Mouse (Mus musculus) CH12.LX (cell line): ENCODE data around the gene B3gnt8. TPM values are rescaled to one million over a fixed set of nuclear protein-coding genes. Genes with fewer than 3 reads are reported as not detected.
A peak's percentile ranks its signal among the peaks of the same experiment; 100 is the strongest.

ENCODE experiments used
- DNase-seq: peaks from one replicate; pipeline ENCODE4 v3.0.0-alpha.2; 2013; ENCODE audit errors: extremely low read depth
- H3K27ac ChIP-seq: 2 replicates; pipeline ENCODE4 v1.5.1; 2012; ENCODE audit warnings: low read depth, mild to moderate bottlenecking, control low read depth, moderate library complexity; ENCODE audit not compliant: insufficient read depth
- H3K27me3 ChIP-seq: replicated peaks from 2 replicates; pipeline ENCODE3; 2012; ENCODE audit warnings: inconsistent platforms
- H3K36me3 ChIP-seq, 2 experiments: replicated peaks in 1 of 2; 2 replicates each; pipeline versions ENCODE3 to v1.6.1; 2012; ENCODE audit warnings: inconsistent platforms in 1 of 2, low read length in 1 of 2, mild to moderate bottlenecking in 1 of 2, mixed read lengths in 1 of 2, moderate library complexity in 1 of 2; ENCODE audit not compliant: control insufficient read depth in 1 of 2, insufficient read depth in 1 of 2
- H3K4me1 ChIP-seq, 2 experiments: 2 replicates each; pipeline ENCODE4 v1.6.1; 2012; ENCODE audit warnings: inconsistent platforms in 1 of 2, moderate library complexity in 1 of 2; ENCODE audit not compliant: insufficient read depth in 2 of 2, control insufficient read depth in 1 of 2
- H3K4me2 ChIP-seq: 2 replicates; pipeline ENCODE4 v1.6.1; 2012; ENCODE audit warnings: low read depth, mild to moderate bottlenecking, control low read depth; ENCODE audit not compliant: poor library complexity, insufficient read depth, severe bottlenecking
- H3K4me3 ChIP-seq, 3 experiments: fragments of 150-350 bp in 1 of 3; sonication (generic) in 1 of 3; replicated peaks in 1 of 3; 2 replicates each; pipeline versions ENCODE3 to v1.5.1; 2011 to 2012; ENCODE audit warnings: low read depth in 2 of 3, low read length in 2 of 3, mild to moderate bottlenecking in 2 of 3, moderate library complexity in 2 of 3, control low read depth in 1 of 3, improper control_type of control experiment in 1 of 3, inconsistent platforms in 1 of 3, mixed read lengths in 1 of 3; ENCODE audit not compliant: poor library complexity in 1 of 3
- H3K79me2 ChIP-seq: replicated peaks from 2 replicates; pipeline ENCODE4 v1.6.1; 2012; ENCODE audit warnings: mild to moderate bottlenecking, moderate library complexity; ENCODE audit not compliant: control insufficient read depth, poor library complexity, insufficient read depth, severe bottlenecking; ENCODE audit errors: extremely low read depth
- H3K9ac ChIP-seq: 2 replicates; pipeline ENCODE4 v1.6.1; 2012; ENCODE audit warnings: low read depth, mild to moderate bottlenecking, control low read depth, moderate library complexity; ENCODE audit not compliant: insufficient read depth
- H3K9me3 ChIP-seq: replicated peaks from 2 replicates; pipeline ENCODE3; 2012; ENCODE audit warnings: low read length, inconsistent platforms, mixed read lengths
- BHLHE40 ChIP-seq: IDR thresholded peaks from 2 replicates; pipeline ENCODE4 v1.6.1; 2011; ENCODE audit warnings: mild to moderate bottlenecking, low read depth, low read length, improper control_type of control experiment
- CHD1 ChIP-seq: IDR thresholded peaks from 2 replicates; pipeline ENCODE4 v1.6.1; 2012; ENCODE audit warnings: low read depth, low read length, improper control_type of control experiment, inconsistent platforms
- CHD2 ChIP-seq: IDR thresholded peaks from 2 replicates; pipeline ENCODE4 v1.6.1; 2011; ENCODE audit warnings: low read length, improper control_type of control experiment
- CTCF ChIP-seq, 2 experiments: IDR thresholded peaks in 1 of 2; conservative IDR thresholded peaks in 1 of 2; 2 replicates each; pipeline ENCODE4 v1.5.1; 2011 to 2012; ENCODE audit warnings: low read depth in 2 of 2, low read length in 2 of 2, improper control_type of control experiment in 1 of 2, inconsistent platforms in 1 of 2, mild to moderate bottlenecking in 1 of 2, moderate library complexity in 1 of 2
- E2F4 ChIP-seq: IDR thresholded peaks from 2 replicates; pipeline ENCODE4 v1.6.1; 2011; ENCODE audit warnings: low read depth, low read length, improper control_type of control experiment; ENCODE audit not compliant: insufficient replicate concordance
- EP300 ChIP-seq: IDR thresholded peaks from 2 replicates; pipeline ENCODE4 v1.6.1; 2011; ENCODE audit warnings: low read length, improper control_type of control experiment
- ETS1 ChIP-seq: conservative IDR thresholded peaks from 2 replicates; pipeline ENCODE4 v1.6.1; 2012; ENCODE audit warnings: low read depth, mild to moderate bottlenecking, inconsistent platforms, low read length, improper control_type of control experiment, moderate library complexity
- GABPA ChIP-seq: IDR thresholded peaks from 2 replicates; pipeline ENCODE4 v1.6.1; 2012; ENCODE audit warnings: low read depth, low read length, improper control_type of control experiment, inconsistent platforms; ENCODE audit not compliant: insufficient replicate concordance
- IRF4 ChIP-seq: IDR thresholded peaks from 2 replicates; pipeline ENCODE4 v1.6.1; 2014; ENCODE audit warnings: low read depth, mild to moderate bottlenecking, inconsistent platforms, low read length, improper control_type of control experiment
- JUN ChIP-seq: IDR thresholded peaks from 2 replicates; pipeline ENCODE4 v1.6.1; 2011; ENCODE audit warnings: low read depth, mild to moderate bottlenecking, low read length, improper control_type of control experiment, moderate library complexity; ENCODE audit not compliant: insufficient read depth
- JUND ChIP-seq: conservative IDR thresholded peaks from 2 replicates; pipeline ENCODE4 v1.6.1; 2011; ENCODE audit warnings: low read depth, low read length, improper control_type of control experiment
- KAT2A ChIP-seq: IDR thresholded peaks from 2 replicates; pipeline ENCODE4 v1.6.1; 2012; ENCODE audit warnings: low read length, improper control_type of control experiment, inconsistent platforms; ENCODE audit not compliant: insufficient replicate concordance
- MAX ChIP-seq: IDR thresholded peaks from 2 replicates; pipeline ENCODE4 v1.6.1; 2011; ENCODE audit warnings: low read length, improper control_type of control experiment
- MAZ ChIP-seq: IDR thresholded peaks from 2 replicates; pipeline ENCODE4 v1.6.1; 2012; ENCODE audit warnings: low read depth, mild to moderate bottlenecking, inconsistent platforms, low read length, improper control_type of control experiment, moderate library complexity
- MXI1 ChIP-seq: IDR thresholded peaks from 2 replicates; pipeline ENCODE4 v1.6.1; 2011; ENCODE audit warnings: mild to moderate bottlenecking, low read depth, low read length, improper control_type of control experiment
- MYC ChIP-seq: IDR thresholded peaks from 2 replicates; pipeline ENCODE4 v1.6.1; 2011; ENCODE audit warnings: low read depth, mild to moderate bottlenecking, improper control_type of control experiment, low read length
- NELFE ChIP-seq: IDR thresholded peaks from 2 replicates; pipeline ENCODE4 v1.6.1; 2011; ENCODE audit warnings: low read depth, low read length, improper control_type of control experiment
- NRF1 ChIP-seq: IDR thresholded peaks from 2 replicates; pipeline ENCODE4 v1.6.1; 2014; ENCODE audit warnings: low read depth, mild to moderate bottlenecking, inconsistent platforms, low read length, improper control_type of control experiment, moderate library complexity
- PAX5 ChIP-seq: IDR thresholded peaks from 2 replicates; pipeline ENCODE4 v1.6.1; 2012; ENCODE audit warnings: low read length, inconsistent platforms, mixed read lengths
- POLR2A ChIP-seq: IDR thresholded peaks from 2 replicates; pipeline ENCODE4 v1.6.1; 2011; ENCODE audit warnings: low read depth, mild to moderate bottlenecking, improper control_type of control experiment, low read length
- POLR2AphosphoS2 ChIP-seq: IDR thresholded peaks from 2 replicates; pipeline ENCODE4 v1.6.1; 2011; ENCODE audit warnings: low read depth, low read length, improper control_type of control experiment
- RAD21 ChIP-seq: IDR thresholded peaks from 2 replicates; pipeline ENCODE4 v1.6.1; 2011; ENCODE audit warnings: low read depth, mild to moderate bottlenecking, low read length, improper control_type of control experiment, moderate library complexity
- RCOR1 ChIP-seq: conservative IDR thresholded peaks from 2 replicates; pipeline ENCODE4 v1.6.1; 2012; ENCODE audit warnings: low read depth, mild to moderate bottlenecking, inconsistent platforms, low read length, improper control_type of control experiment
- SIN3A ChIP-seq: IDR thresholded peaks from 2 replicates; pipeline ENCODE4 v1.6.1; 2012; ENCODE audit warnings: low read length, improper control_type of control experiment, inconsistent platforms
- SMC3 ChIP-seq: IDR thresholded peaks from 2 replicates; pipeline ENCODE4 v1.6.1; 2011; ENCODE audit warnings: low read depth, low read length, improper control_type of control experiment
- TBP ChIP-seq: conservative IDR thresholded peaks from 2 replicates; pipeline ENCODE4 v1.6.1; 2011; ENCODE audit warnings: low read depth, low read length, improper control_type of control experiment
- TCF12 ChIP-seq: IDR thresholded peaks from 2 replicates; pipeline ENCODE4 v1.6.1; 2014; ENCODE audit warnings: low read depth, mild to moderate bottlenecking, inconsistent platforms, low read length, improper control_type of control experiment
- UBTF ChIP-seq: IDR thresholded peaks from 2 replicates; pipeline ENCODE4 v1.6.1; 2012; ENCODE audit warnings: low read depth, mild to moderate bottlenecking, inconsistent platforms, low read length, improper control_type of control experiment, moderate library complexity
- USF1 ChIP-seq: IDR thresholded peaks from 2 replicates; pipeline ENCODE4 v1.6.1; 2014; ENCODE audit warnings: low read depth, mild to moderate bottlenecking, inconsistent platforms, low read length, improper control_type of control experiment
- ZC3H11A ChIP-seq: IDR thresholded peaks from 2 replicates; pipeline ENCODE4 v1.6.1; 2012; ENCODE audit warnings: low read depth, mild to moderate bottlenecking, inconsistent platforms, low read length, improper control_type of control experiment
- ZKSCAN1 ChIP-seq: IDR thresholded peaks from 2 replicates; pipeline ENCODE4 v1.6.1; 2012; ENCODE audit warnings: low read depth, inconsistent platforms, low read length, improper control_type of control experiment, borderline replicate concordance
- ZMIZ1 ChIP-seq: IDR thresholded peaks from 2 replicates; pipeline ENCODE4 v1.6.1; 2012; ENCODE audit warnings: low read depth, mild to moderate bottlenecking, inconsistent platforms, low read length, improper control_type of control experiment
- dilution Hi-C: fragments of 300-500 bp; cut with MboI; formaldehyde crosslinking; loops from 2 replicates; pipeline ENCODE4 v1.14.3; 2020; ENCODE audit warnings: low sequenced_read_pairs; ENCODE audit not compliant: extremely low pct_unique_long_range_greater_than_20kb, extremely low pct_ligation_motif_present
- in situ Hi-C: fragments of 300-500 bp; cut with MboI; formaldehyde crosslinking; loops from 3 replicates; pipeline ENCODE4 v1.14.3; 2019; ENCODE audit warnings: low sequenced_read_pairs, low pct_ligation_motif_present, low pct_unique_long_range_greater_than_20kb, mixed read lengths
- polyA plus RNA-seq: library from polyadenylated mRNA; unstranded; fragments of >175 nt; gene quantifications from 2 replicates; pipeline ENCODE4 v1.2.1, GENCODE M21; 2012; ENCODE audit warnings: low read depth; ENCODE audit not compliant: insufficient read length
- total RNA-seq, 2 experiments: library from RNA; depleted of rRNA; stranded (reverse); fragments of 300-350 nt in 1 of 2; fragments of >200 nt in 1 of 2; gene quantifications; 2 replicates each; pipeline ENCODE4 v1.2.3; 2012 to 2014

The B3gnt8 gene
- total and polyA plus RNA-seq, 3 experiments = 0.21 to 0.24 TPM; not detected in 1

DNA sequence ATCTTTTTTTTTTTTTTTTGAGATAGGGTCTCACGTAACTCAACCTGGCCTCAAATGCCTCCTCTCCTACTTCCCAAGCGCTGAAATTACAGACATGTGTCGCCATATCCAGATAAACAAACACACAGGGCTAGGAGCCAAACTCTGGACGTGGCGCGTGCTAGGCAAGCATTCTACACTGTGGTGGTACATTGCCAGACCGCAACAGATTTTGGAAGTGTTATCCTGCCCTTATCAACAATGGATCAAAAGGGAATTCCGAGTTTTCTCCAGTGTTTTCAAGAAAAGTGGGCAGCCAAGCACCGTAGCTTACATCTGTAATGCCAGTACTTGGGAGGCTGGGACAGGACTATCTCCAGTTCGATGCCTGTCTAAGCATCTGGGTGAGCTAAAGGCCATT lies 31.3 kb downstream of the B3gnt8 start:
- Histone ChIP-seq H3K9ac (peak overlapping the region; percentile 94), H3K79me2 (peaks cover 27% of the 10 kb centered on the region), H3K4me2 (peak overlapping the region; percentile 95), H3K36me3 (peaks cover 15 to 21% of the 10 kb centered on the region in 2 experiments), H3K27ac (no peak overlapping the region), H3K27me3 (no peaks in the 10 kb centered on the region), H3K9me3 (no peaks in the 10 kb centered on the region), H3K4me1 (peaks cover 3 to 30% of the 10 kb centered on the region in 2 experiments), H3K4me3 (peak overlapping the region; percentile 70 to 91 (median 89))
- in situ Hi-C loops = no loop called here
- dilution Hi-C loops = no loop called here
- TF ChIP-seq SMC3 (no peak), ZC3H11A (no peak), PAX5 (no peak), CHD2 (no peak), POLR2A (no peak), NELFE (no peak), ZKSCAN1 (no peak), IRF4 (no peak), NRF1 (no peak), MYC (no peak), MAX (no peak), TCF12 (no peak), RCOR1 (no peak), MXI1 (no peak), GABPA (no peak), UBTF (no peak)
- no peak for DNase-seq

GRCm38 (mm10) chr7:25658657-25659472 lies 32.4 kb downstream of the B3gnt8 start, which contains the start of the genes Bckdha and Exosc5:
Gene Bckdha, minus strand, starts transcription at chr7:25658981.
Gene Exosc5, plus strand, starts transcription at chr7:25659164.
- H3K4me1 ChIP-seq = peaks cover 3 to 30% of the 10 kb centered on the region in 2 experiments
- H3K79me2 ChIP-seq = peaks cover 27% of the 10 kb centered on the region
- H3K4me3 ChIP-seq = peak within 1 kb of the TSS; percentile 77 to 97 (median 89)
- H3K9me3 ChIP-seq = no peaks in the 10 kb centered on the region
- H3K9ac ChIP-seq = peak within 1 kb of the TSS; percentile 94
- in situ Hi-C loops = no loop called here
- dilution Hi-C loops = no loop called here
- H3K36me3 ChIP-seq = peaks cover 22 to 31% of the 10 kb centered on the region in 2 experiments
- peak; percentile 100 for DNase-seq
- no peaks in the 10 kb centered on the region for H3K27me3 ChIP-seq
- H3K27ac ChIP-seq = no peak within 1 kb of the TSS
- H3K4me2 ChIP-seq = peak within 1 kb of the TSS; percentile 95
- peak; percentile 86; the same call in 1 of the 2 replicates for TF ChIP-seq MYC
- no peak for TF ChIP-seq EP300
- peak; percentile 38; the same call in 1 of the 2 replicates for TF ChIP-seq POLR2AphosphoS2
- no peak; the same call in 1 of the 2 replicates for TF ChIP-seq TBP
- peak; percentile 93 for TF ChIP-seq NELFE
- no peak for TF ChIP-seq CHD1
- 0 out of 2 replicates have a peak, but pooled peaks have one; percentile 26 for TF ChIP-seq E2F4
- TF ChIP-seq MXI1 = peak; percentile 99
- TF ChIP-seq KAT2A = 0 out of 2 replicates have a peak, but pooled peaks have one; percentile 57
- TF ChIP-seq USF1 = peak; percentile 66
- peak; percentile 81 for TF ChIP-seq BHLHE40
- peak; percentile 79 for TF ChIP-seq ZMIZ1
- TF ChIP-seq JUN = no peak
- TF ChIP-seq JUND = no peak
- TF ChIP-seq CTCF (conservative IDR thresholded peaks at IDR 0.05 in 1 of 2, IDR thresholded peaks at IDR 0.05 in 1 of 2; ENCODE audit: low read depth in 2 of 2, low read length in 2 of 2) = 0 out of 4 replicates have a peak, but pooled peaks of 1 of the 2 experiments have one; percentile 24
- peak; percentile 68 for TF ChIP-seq TCF12
- peak; percentile 100 for TF ChIP-seq SIN3A
- peak; percentile 60; the same call in 1 of the 2 replicates for TF ChIP-seq CHD2
- no peak for TF ChIP-seq MAZ
- no peak for TF ChIP-seq ETS1
- TF ChIP-seq RAD21 = no peak
